Mouse (Mus musculus) ES-Bruce4 (cell line): ENCODE data around the gene Hist1h2ag.

Experiments
- CTCF ChIP-seq: IDR thresholded peaks from one replicate; pipeline ENCODE4 v1.8.1; 2011; ENCODE audit warnings: low read depth, low read length
- POLR2A ChIP-seq: IDR thresholded peaks from one replicate; pipeline ENCODE4 v1.8.1; 2011; ENCODE audit warnings: low read length; ENCODE audit not compliant: insufficient read depth

DNA sequence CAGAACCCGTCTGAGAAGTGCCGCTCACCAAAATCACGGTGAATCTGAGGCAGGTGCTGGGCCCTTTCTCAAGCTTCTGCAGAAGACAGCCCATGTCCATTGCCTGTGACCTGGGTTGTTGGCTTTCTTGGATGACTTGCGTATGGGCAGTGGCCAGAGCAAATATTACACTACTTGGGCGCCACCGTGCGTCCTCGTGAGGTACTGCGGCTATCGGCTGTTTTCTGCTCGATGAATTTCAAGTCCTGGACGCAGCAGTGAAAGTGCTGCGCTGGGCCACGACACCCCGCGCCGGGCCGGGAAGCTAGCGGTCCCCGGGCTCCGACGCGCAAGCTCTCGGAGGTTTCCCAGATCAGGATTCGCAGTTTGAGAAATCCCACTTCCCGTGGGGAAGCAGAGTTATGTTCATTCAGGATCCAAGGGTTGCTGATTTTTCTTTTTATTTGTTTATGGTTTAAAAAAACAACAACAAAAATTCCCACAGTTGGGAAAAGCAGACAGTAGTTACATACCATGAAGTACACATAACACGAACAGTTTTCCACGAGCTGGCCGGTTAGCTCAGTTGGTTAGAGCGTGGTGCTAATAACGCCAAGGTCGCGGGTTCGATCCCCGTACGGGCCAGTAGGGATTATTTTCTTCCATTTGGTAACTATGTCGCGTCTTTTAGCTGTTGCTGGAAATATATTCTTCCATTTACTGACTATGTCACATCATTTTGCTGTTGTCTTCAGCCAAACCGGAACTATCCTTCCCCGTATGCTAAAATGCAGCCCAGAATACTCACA lies 13.9 kb downstream of the Hist1h2ag start:
- peak; percentile 91 for TF ChIP-seq CTCF
- TF ChIP-seq POLR2A: no peak
